Comparison of ENCODE assay signal across 29 mouse cellular contexts in the genomic region with DNA sequence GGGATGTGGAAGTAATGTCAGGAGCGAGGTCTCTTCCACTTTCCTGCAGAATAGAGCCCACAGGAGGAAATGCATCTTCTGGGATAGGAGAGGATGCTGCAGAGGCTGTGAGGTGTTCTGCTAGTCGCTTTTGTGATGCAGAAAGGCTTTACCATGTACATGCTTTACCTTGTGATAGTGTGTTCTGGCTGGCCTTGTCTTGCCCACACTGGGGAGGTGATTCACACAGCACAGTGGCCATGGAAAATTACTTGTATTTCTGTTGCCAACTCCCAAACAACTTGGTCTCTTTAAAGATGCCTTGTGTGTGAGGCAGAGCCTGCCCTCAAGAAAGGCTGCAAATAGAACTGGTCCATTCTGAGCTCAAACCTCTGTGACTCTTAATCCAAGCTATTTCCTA.
DNase-seq lines count a peak whose midpoint lies in the region; ATAC-seq lines count a peak whose summit lies in the region.
"Had no signal": no experiment of that assay in that cellular context is flagged by ENCODE, and none has a peak within 500 bp of the region (broad histone marks: within the 10 kb centered on the region; RNA-seq: fewer than 3 reads in every experiment).

No protein-coding gene starts in this region.

- no peak overlapping the region for H3K4me3 ChIP-seq in heart, embryonic 10.5 days
- H3K4me3 ChIP-seq in intestine, embryonic 16.5 days (ENCODE audit: low read length) = no peak overlapping the region
- H3K4me3 ChIP-seq: embryonic facial prominence, embryonic 10.5 days; embryonic facial prominence, embryonic 13.5 days; erythroblast, embryonic 14.5 days; forebrain, embryonic 10.5 days; forebrain, embryonic 15.5 days; gastrocnemius, adult 2 months; heart, embryonic 13.5 days had no signal

- ATAC-seq in intestine, embryonic 16.5 days = no peak
- ATAC-seq: activated CD4-positive, CD25-positive, alpha-beta regulatory T cell, adult 4 months; forebrain, embryonic 15.5 days; hindbrain, postnatal 0 days; inflammation-experienced regulatory T-cells, adult 6 months; intestine, postnatal 0 days had no signal

- peak; percentile 74 for DNase-seq in heart, adult 11 months
- DNase-seq in heart, embryonic 10.5 days (ENCODE audit: low spot score) = no peak
- DNase-seq in adrenal gland, adult 8-10 months = peak; percentile 38
- peak; percentile 3 for DNase-seq in adrenal gland, postnatal 25 days
- peak; percentile 6 for DNase-seq in fibroblast of lung, adult 2 months (ENCODE audit: low read depth)
- no peak for DNase-seq in cerebellum, adult 18-20 months
- no peak for DNase-seq in cerebellum, postnatal 25 days
- DNase-seq: cerebellum, adult 11-12 months; cerebellum, adult 9-10 months; cerebellum, postnatal 36 days; embryo, embryonic 11 days; gastrocnemius, adult 2 months; gastrocnemius, postnatal 14 days; heart, adult 18-20 months; heart, postnatal 14 days; heart, postnatal 4 days; kidney, adult 2 months had no signal

- H3K27ac ChIP-seq in heart, embryonic 10.5 days = no peak overlapping the region
- H3K27ac ChIP-seq in intestine, embryonic 16.5 days (ENCODE audit: low read length) = no peak overlapping the region
- H3K27ac ChIP-seq: embryonic facial prominence, embryonic 10.5 days; embryonic facial prominence, embryonic 13.5 days; forebrain, embryonic 10.5 days; forebrain, embryonic 15.5 days; gastrocnemius, adult 2 months; heart, embryonic 13.5 days; hindbrain, embryonic 14.5 days; hindbrain, postnatal 0 days had no signal

- H3K4me2 ChIP-seq in intestine, embryonic 16.5 days (ENCODE audit: low read depth, low read length) = no peak overlapping the region
- H3K4me2 ChIP-seq: embryonic facial prominence, embryonic 13.5 days; forebrain, embryonic 15.5 days; heart, embryonic 13.5 days; hindbrain, embryonic 14.5 days had no signal

- H3K4me1 ChIP-seq in heart, embryonic 10.5 days = no peaks in the 10 kb centered on the region
- H3K4me1 ChIP-seq in intestine, embryonic 16.5 days (ENCODE audit: control insufficient read depth, insufficient read depth, low read length) = no peaks in the 10 kb centered on the region
- H3K4me1 ChIP-seq: embryonic facial prominence, embryonic 10.5 days; embryonic facial prominence, embryonic 13.5 days; forebrain, embryonic 10.5 days; forebrain, embryonic 15.5 days; heart, embryonic 13.5 days had no signal

- no peaks in the 10 kb centered on the region for H3K9me3 ChIP-seq in heart, embryonic 10.5 days
- no peaks in the 10 kb centered on the region for H3K9me3 ChIP-seq in intestine, embryonic 16.5 days (ENCODE audit: control insufficient read depth, low read length)
- H3K9me3 ChIP-seq: embryonic facial prominence, embryonic 10.5 days; embryonic facial prominence, embryonic 13.5 days; forebrain, embryonic 10.5 days; forebrain, embryonic 15.5 days; heart, embryonic 13.5 days had no signal

- no peaks in the 10 kb centered on the region for H3K36me3 ChIP-seq in heart, embryonic 10.5 days
- no peaks in the 10 kb centered on the region for H3K36me3 ChIP-seq in intestine, embryonic 16.5 days (ENCODE audit: control insufficient read depth, insufficient read depth, low read length)
- H3K36me3 ChIP-seq: embryonic facial prominence, embryonic 10.5 days; embryonic facial prominence, embryonic 13.5 days; forebrain, embryonic 10.5 days; forebrain, embryonic 15.5 days; heart, embryonic 13.5 days had no signal

- H3K9ac ChIP-seq in intestine, embryonic 16.5 days (ENCODE audit: low read depth, low read length) = no peak overlapping the region
- H3K9ac ChIP-seq: embryonic facial prominence, embryonic 13.5 days; forebrain, embryonic 15.5 days; heart, embryonic 13.5 days; hindbrain, embryonic 14.5 days had no signal

- H3K27me3 ChIP-seq in heart, embryonic 10.5 days (ENCODE audit: insufficient read depth, poor library complexity, severe bottlenecking) = no peaks in the 10 kb centered on the region
- H3K27me3 ChIP-seq in intestine, embryonic 16.5 days (replicated peaks; ENCODE audit: control insufficient read depth, insufficient read depth, low read length) = no peaks in the 10 kb centered on the region
- H3K27me3 ChIP-seq: embryonic facial prominence, embryonic 13.5 days; forebrain, embryonic 15.5 days; heart, embryonic 13.5 days had no signal

- WGBS in heart, embryonic 10.5 days = 81% methylated on average over 2 of the region's 2 CpGs
- 83% methylated on average over 2 of the region's 2 CpGs for WGBS in intestine, embryonic 16.5 days

Comparison
In these comparisons a context has a peak if more than half of its experiments do, and no peak if none do; other contexts are left out.
1. DNase-seq: peak in heart, adult 11 months (single experiment), adrenal gland, adult 8-10 months (single experiment), adrenal gland, postnatal 25 days (single experiment) and fibroblast of lung, adult 2 months (single experiment); none in heart, embryonic 10.5 days (single experiment), cerebellum, adult 18-20 months (0 of 2) and cerebellum, postnatal 25 days (0 of 2).